Mouse (Mus musculus): Measurements from ENCODE around the gene Aspscr1.
"Not testable (repeated sequence)": the region's sequence is repeated elsewhere in the genome, so short reads cannot be mapped to it uniquely, and the experiment has no call there.

Gene Aspscr1

DNA sequence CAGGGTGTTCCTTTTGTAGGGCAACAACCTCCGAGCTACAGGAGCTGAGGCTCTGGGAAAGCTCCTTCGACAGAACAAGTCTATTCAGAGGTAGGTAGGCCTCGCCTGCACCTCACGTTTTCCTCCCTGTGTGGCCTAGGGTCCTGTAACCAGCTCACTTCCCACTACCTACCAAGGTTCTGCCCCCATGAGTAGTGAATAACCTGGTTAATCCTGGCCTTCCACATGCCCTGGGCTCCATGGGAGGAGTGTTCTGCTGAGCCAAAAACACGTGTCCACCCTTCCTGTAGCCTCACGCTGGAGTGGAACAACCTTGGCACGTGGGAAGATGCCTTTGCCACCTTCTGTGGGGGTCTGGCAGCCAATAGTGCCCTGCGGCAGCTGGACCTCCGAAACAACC, 42.4 kb downstream of the Aspscr1 start:
- no peak for DNase-seq

- no peak for DNase-seq
These were observed 46.5 kb downstream of the Aspscr1 start for GRCm38 (mm10) chr11:120719242-120719641.

GRCm38 (mm10) chr11:120719841-120720376, 47.1 kb downstream of the Aspscr1 start:
- DNase-seq, result no peak

DNA sequence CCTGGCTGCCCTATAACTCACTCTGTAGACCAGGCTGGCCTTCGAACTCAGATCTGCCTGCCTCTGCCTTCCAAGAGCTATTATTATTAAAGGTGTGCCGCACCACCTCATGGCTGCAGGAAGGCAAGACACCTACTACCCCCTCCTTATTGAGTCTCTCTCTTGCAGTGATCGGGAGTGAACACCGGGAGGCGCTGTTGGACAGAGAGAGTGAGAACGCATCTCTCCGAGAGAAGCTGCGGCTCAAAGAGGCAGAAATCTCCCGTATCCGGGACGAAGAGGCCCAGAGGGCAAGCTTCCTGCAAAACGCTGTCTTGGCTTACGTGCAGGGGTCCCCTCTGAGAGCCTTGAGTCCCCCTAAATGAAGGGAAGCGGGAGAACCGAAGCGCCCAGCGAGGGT, 47.7 kb downstream of the Aspscr1 start:
- peak; percentile 75 to 80 for DNase-seq

DNA sequence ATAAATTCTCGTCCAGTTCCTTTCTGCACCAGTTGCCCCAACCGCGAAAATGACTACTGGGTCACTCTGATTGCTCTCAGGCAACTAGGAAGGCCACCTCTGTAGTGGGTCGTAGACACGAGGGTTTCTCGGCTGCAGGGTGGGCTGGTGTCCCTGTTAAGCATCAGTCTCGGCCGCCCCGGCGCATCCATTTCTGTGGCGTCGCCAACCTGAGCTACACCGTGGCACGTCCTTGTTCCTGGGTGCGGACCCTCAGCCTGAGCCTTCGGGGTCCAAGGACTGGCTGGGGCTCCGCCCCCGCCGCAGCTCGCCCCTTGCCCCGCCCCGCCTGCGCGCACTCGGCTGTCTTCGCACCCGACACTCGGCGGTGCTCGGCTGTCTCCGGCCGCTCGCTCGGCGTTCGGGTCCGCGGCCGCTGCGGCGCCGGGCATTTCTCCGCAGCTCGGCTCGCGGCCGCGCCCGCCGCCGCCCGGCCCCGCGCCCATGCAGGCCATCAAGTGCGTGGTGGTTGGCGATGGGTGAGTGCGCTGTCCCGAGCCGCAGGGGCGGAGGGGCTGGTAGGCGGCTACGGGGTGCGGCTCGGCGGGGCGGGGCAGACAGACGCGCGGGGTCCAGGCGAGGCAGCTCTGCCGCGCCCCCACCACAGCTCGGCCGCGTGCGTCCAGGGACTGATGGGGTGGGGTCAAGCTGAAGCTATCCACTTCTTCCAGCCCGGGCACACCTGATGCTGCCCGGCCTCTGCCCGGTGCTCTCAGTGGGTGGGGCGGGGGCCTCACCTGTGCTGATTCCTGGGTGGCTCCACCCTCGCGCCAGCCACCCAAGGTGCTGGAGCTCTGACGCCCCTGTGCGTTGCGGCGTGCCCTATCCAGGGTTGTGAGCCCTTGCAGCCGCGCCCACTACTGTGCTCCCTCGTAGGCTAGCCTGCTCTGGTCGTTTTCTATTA, 48.6 kb downstream of the Aspscr1 start, which contains the start of gene Rac3:
Gene Rac3 (plus strand): TSS at position 347 of the 943 bp plus-strand sequence.
- no peak for DNase-seq

GRCm38 (mm10) chr11:120722067-120722630, 49.4 kb downstream of the Aspscr1 start:
- DNase-seq, result no peak

DNA sequence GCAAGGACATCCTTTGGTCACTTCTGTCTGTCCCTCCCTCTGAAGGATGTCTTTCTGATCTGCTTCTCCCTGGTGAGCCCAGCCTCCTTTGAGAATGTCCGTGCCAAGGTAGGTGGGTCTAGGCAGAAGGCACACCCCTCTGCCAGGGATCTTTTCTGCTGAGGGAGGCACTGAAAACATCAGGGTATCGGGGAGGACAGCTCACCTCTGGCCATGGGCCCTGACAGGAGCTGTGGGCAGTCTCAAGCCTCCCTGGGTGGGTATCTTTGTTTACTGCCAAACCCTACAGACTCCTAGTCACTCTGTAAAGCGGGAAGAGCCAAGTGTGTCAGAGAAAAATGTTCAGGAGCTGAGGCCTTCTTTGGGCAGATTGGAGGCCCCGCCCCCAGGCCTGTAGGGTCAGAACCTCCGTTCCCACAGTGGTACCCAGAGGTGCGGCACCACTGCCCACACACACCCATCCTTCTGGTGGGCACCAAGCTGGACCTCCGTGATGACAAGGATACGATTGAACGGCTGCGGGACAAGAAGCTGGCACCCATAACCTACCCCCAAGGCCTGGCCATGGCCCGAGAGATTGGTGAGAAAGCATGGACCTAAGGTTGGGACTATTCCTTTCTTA, 50.1 kb downstream of the Aspscr1 start:
- no peak for DNase-seq

DNA sequence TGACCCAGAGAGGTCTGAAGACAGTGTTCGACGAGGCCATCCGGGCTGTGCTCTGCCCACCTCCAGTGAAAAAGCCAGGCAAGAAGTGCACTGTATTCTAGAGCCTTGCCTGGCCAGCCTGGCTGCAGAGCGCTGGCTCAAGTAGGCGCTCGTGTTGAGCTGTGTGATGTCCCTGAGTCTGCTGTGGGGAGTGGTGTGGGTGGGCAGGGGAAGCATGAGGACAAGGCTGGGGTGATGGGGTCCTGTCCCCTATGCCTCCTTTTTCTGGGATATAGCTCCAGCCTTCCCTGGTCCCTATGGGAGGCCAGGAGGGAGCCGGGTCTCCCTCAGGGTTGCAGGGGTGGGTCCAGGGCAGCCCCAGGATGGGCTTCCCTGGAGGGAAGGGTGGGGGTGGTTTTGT, 50.7 kb downstream of the Aspscr1 start:
- DNase-seq, result no peak

- no peak for DNase-seq
These were observed 53.7 kb downstream of the Aspscr1 start for GRCm38 (mm10) chr11:120726243-120727168.

- peak in 1 of 2 experiments; percentile 42 for DNase-seq
These were observed 54.4 kb downstream of the Aspscr1 start, which contains the start of gene Dcxr for GRCm38 (mm10) chr11:120727169-120727527. Gene Dcxr, minus strand, starts transcription at chr11:120727281.

DNA sequence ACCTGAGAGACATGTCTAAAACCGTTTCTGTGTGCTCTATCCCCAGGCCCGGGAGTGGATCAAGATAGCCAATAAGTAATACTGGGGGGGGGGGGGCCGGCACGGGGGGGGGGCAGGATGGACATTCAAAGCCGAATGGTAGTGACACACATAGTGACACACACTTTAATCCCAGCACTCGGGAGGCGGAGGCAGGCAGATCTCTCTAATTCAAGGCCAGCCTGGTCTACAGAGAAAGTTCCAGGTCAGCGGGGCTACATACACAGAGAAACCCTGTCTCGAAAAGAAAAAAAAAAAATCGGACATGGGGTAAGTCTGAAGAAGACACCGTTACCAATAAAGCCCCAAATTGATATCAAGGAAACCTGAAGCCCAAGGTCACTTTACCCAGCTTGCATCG, 54.8 kb downstream of the Aspscr1 start:
- no peak for DNase-seq

- no peak for DNase-seq
These were observed 55.9 kb downstream of the Aspscr1 start for GRCm38 (mm10) chr11:120728530-120729240.

DNA sequence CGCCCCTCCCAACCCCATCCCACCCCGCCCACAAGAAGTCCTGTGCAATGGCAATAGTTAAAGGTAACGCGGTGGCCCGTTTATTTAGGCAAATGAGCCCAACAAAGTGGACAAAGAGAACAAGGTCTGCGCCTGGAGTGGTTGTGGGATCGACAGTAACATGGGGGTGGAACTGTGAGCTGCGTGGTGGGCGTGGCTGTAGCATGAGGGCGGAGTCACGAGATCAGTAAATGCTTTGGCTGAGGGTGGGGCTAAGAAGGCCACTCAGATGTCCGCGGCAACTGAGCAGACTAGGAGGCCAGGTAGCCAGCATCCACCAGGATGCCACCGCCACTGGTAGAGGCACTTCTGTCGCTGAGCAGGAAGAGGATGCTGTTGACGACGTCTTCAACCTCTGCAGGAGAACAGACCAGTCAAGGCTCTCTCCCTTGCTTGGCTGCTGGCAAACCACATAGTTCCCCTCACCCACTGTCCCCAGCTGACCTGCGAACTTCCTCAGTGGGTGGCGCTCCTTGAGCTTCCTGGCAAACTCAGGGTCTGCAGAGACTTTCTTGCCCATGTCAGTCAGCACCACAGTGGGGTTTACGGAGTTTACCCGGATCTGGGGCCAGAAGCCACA, 56.8 kb downstream of the Aspscr1 start:
- DNase-seq, result not testable (repeated sequence)

DNA sequence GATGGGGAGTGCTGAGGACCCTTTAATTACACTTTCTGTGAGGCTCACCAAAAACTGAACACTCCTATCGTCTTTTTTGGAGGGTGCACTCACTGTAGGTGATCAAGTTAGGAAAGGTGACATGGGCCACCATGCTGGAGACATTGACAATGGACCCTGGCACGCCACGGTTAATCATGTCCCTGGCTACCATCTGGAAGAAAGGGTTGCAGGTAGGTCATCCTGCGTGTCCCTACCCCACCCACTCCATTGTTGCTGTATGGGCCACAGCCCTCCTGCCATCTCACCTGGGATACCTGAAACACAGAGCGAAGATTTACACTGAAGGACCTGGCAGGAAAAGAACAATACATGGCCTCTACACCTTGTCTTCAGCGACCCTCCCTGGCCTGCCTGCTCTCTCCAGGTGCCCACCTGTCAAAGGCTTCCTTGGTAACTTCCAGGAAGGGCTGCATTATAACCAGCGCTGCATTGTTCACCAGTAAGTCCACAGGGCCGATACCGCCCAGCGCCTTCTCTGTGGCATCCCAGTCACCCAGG, 57.6 kb downstream of the Aspscr1 start:
- no peak for DNase-seq

- DNase-seq, result no peak
These were observed 58.6 kb downstream of the Aspscr1 start for GRCm38 (mm10) chr11:120731395-120731794.

DNA sequence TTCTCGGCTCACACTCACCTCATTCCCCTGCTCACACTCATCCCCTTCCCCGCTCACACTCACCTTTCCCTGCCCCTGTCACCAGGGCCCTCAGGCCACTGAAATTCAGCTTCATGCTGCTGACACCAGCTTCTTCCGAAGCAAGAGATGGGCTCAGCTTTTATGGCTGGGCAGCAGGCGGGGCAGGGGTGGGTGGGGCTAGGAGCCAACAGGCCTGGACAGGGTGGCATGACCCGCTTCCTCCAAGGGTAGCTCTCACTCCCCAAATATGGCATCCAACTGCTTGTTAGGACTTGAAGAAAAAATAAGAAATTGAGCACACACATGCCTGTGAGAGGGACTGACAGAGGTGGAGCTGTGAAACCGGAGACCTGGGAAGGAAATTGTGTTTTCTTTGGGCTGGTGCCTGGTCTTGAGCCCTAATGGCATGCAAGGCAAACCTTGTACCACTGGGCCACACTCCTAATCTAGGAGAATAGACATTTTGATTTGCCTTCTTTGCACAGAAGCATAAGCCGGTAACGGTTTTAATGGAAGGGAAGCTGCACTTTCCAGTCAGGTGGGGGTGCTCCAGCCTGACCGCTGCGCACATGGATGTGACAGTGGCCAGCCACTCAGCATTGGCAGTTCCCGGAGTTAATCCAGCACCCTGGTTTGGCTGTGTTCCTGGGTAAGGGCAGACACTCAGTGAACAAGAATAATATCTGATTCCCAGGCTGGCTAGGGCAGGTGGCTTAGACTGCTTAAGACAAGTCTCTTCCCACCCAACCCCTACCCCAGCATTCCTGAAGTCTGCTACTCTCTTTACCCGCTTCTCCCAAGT, 59.3 kb downstream of the Aspscr1 start, which contains the start of gene Cbr2:
Gene Cbr2 (minus strand): TSS at position 257 of the 823 bp plus-strand sequence.
- DNase-seq, result no peak

- no peak for DNase-seq
These were observed 60.7 kb downstream of the Aspscr1 start for GRCm38 (mm10) chr11:120733521-120733920.

GRCm38 (mm10) chr11:120736424-120736823, 63.7 kb downstream of the Aspscr1 start:
- DNase-seq, result no peak

DNA sequence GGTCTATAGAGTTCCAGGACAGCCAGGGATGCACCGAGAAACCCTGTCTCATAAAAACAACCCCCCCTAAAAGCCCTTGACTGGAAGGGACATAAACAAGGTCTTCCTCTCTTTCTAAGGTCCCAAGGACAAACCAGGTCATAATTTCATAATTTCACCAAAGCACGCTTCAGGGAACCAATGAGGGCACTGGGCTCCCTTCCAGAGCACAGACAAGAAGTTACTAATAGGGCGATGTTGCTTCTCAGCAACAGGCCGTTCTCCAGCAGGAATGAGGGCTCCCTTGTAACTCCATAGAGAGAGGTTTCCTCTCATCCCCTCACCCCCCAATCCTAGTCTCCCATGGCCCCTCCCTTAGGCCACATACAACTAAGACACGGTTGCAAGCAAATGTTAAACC, 68.2 kb downstream of the Aspscr1 start:
- DNase-seq, result no peak
